Mouse (Mus musculus): ENCODE measurements around the gene Grin3b. TPM values are rescaled to one million over a fixed set of nuclear protein-coding genes. Genes with fewer than 3 reads are reported as not detected.
A peak's percentile ranks its signal among the peaks of the same experiment; 100 is the strongest.

Grin3b gene
- polyA plus RNA-seq, 1 experiment from 2014 or later, result 0.34 TPM

DNA sequence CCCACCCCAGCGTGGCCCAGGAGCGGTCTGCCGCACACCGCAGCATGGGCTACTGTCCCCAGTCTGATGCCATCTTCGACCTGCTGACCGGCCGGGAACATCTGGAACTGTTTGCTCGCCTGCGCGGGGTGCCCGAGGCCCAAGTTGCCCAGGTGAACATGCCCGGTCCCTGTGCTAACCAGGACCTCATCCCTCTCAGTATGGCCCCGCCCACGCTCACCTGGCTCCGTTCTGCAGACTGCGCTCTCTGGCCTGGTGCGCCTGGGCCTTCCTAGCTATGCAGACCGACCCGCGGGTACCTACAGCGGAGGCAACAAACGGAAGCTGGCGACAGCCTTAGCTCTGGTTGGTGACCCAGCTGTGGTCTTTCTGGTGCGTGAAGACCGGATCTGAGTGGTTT is 43.1 kb downstream of the Grin3b start:
- H3K4me2 ChIP-seq, result no peak overlapping the region
- no peak for ATAC-seq (ENCODE audit: borderline replicate concordance, extremely low read depth, low FRiP score, low TSS enrichment)
- peaks cover 20% of the 10 kb centered on the region for H3K36me3 ChIP-seq
- H3K27ac ChIP-seq, result no peak overlapping the region
- no peak overlapping the region for H3K9ac ChIP-seq
- peaks cover 26% of the 10 kb centered on the region for H3K4me1 ChIP-seq
- H3K9me3 ChIP-seq, result no peaks in the 10 kb centered on the region
- no peak overlapping the region for H3K4me3 ChIP-seq
- 34% methylated on average over 25 of the region's 25 CpGs for WGBS
- peaks cover 35% of the 10 kb centered on the region for H3K27me3 ChIP-seq

GRCm38 (mm10) chr10:80014484-80015290 is 44.2 kb downstream of the Grin3b start:
- Histone ChIP-seq H3K27ac (no peak overlapping the region), H3K27me3 (peaks cover 35% of the 10 kb centered on the region), H3K36me3 (peaks cover 12% of the 10 kb centered on the region), H3K4me3 (no peak overlapping the region), H3K4me2 (peak overlapping the region; percentile 20; the same call in 1 of the 2 replicates), H3K9ac (no peak overlapping the region), H3K9me3 (no peaks in the 10 kb centered on the region), H3K4me1 (peaks cover 37% of the 10 kb centered on the region)
- ATAC-seq (ENCODE audit: borderline replicate concordance, extremely low read depth, low FRiP score, low TSS enrichment), result no peak
- 19% methylated on average over 28 of the region's 28 CpGs for WGBS

GRCm38 (mm10) chr10:80015583-80015982 is 45.1 kb downstream of the Grin3b start:
- H3K27me3 ChIP-seq, result peaks cover 35% of the 10 kb centered on the region
- no peak overlapping the region for H3K4me3 ChIP-seq
- no peaks in the 10 kb centered on the region for H3K9me3 ChIP-seq
- 58% methylated on average over 10 of the region's 10 CpGs for WGBS
- no peak overlapping the region for H3K27ac ChIP-seq
- no peak for ATAC-seq (ENCODE audit: borderline replicate concordance, extremely low read depth, low FRiP score, low TSS enrichment)
- H3K36me3 ChIP-seq, result peaks cover 5% of the 10 kb centered on the region; the same call in 1 of the 2 replicates
- H3K9ac ChIP-seq, result no peak overlapping the region
- no peak overlapping the region for H3K4me2 ChIP-seq
- peaks cover 46% of the 10 kb centered on the region for H3K4me1 ChIP-seq

DNA sequence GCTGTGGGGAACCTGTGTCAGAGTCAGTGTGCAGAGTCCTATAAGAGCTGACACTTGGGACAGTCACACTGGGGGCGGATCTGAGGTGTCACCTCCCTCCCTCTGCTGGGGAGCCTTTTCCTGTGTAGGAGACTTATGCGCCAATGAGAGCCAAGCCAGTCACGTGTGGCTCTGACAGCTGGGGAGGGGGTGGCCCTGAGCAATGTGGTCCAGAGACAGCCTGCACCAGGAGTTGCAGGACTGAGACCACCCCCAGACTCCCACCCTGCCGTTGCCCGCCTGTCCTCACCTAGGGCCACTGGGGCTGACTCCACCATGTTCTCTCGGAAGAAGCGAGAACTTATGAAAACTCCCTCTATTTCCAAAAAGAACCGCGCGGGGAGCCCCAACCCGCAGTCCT is 46.0 kb downstream of the Grin3b start, which contains the start of gene Arhgap45:
TSS of gene Arhgap45 (plus strand) at position 143 of the 400 bp plus-strand sequence.
- H3K4me1 ChIP-seq, result peaks cover 54% of the 10 kb centered on the region
- no peak within 1 kb of the TSS for H3K27ac ChIP-seq
- H3K4me2 ChIP-seq, result no peak within 1 kb of the TSS; the same call in 1 of the 2 replicates
- H3K9me3 ChIP-seq, result no peaks in the 10 kb centered on the region
- peak within 1 kb of the TSS; percentile 3; the same call in 1 of the 2 replicates for H3K4me3 ChIP-seq
- H3K9ac ChIP-seq, result no peak within 1 kb of the TSS
- no peak for ATAC-seq (ENCODE audit: borderline replicate concordance, extremely low read depth, low FRiP score, low TSS enrichment)
- H3K27me3 ChIP-seq, result peaks cover 35% of the 10 kb centered on the region
- 65% methylated on average over 11 of the region's 11 CpGs for WGBS
- no peaks in the 10 kb centered on the region; the same call in 1 of the 2 replicates for H3K36me3 ChIP-seq

GRCm38 (mm10) chr10:80016931-80017330 is 46.4 kb downstream of the Grin3b start:
- H3K9me3 ChIP-seq, result no peaks in the 10 kb centered on the region
- WGBS, result 85% methylated on average over 10 of the region's 10 CpGs
- no peak overlapping the region for H3K27ac ChIP-seq
- H3K9ac ChIP-seq, result no peak overlapping the region
- no peaks in the 10 kb centered on the region; the same call in 1 of the 2 replicates for H3K36me3 ChIP-seq
- H3K27me3 ChIP-seq, result peaks cover 35% of the 10 kb centered on the region
- H3K4me2 ChIP-seq, result no peak overlapping the region
- peak overlapping the region; percentile 3; the same call in 1 of the 2 replicates for H3K4me3 ChIP-seq
- ATAC-seq (ENCODE audit: borderline replicate concordance, extremely low read depth, low FRiP score, low TSS enrichment), result no peak
- H3K4me1 ChIP-seq, result peaks cover 54% of the 10 kb centered on the region

- no peaks in the 10 kb centered on the region; the same call in 1 of the 2 replicates for H3K36me3 ChIP-seq
- peaks cover 34% of the 10 kb centered on the region for H3K27me3 ChIP-seq
- H3K4me1 ChIP-seq, result peaks cover 54% of the 10 kb centered on the region
- H3K27ac ChIP-seq, result no peak overlapping the region
- no peak overlapping the region for H3K4me2 ChIP-seq
- no peak overlapping the region for H3K9ac ChIP-seq
- no peak overlapping the region for H3K4me3 ChIP-seq
- ATAC-seq (ENCODE audit: borderline replicate concordance, extremely low read depth, low FRiP score, low TSS enrichment), result no peak
- H3K9me3 ChIP-seq, result no peaks in the 10 kb centered on the region
- 77% methylated on average over 3 of the region's 3 CpGs for WGBS
Measured at GRCm38 (mm10) chr10:80017361-80017760, 46.8 kb downstream of the Grin3b start.

DNA sequence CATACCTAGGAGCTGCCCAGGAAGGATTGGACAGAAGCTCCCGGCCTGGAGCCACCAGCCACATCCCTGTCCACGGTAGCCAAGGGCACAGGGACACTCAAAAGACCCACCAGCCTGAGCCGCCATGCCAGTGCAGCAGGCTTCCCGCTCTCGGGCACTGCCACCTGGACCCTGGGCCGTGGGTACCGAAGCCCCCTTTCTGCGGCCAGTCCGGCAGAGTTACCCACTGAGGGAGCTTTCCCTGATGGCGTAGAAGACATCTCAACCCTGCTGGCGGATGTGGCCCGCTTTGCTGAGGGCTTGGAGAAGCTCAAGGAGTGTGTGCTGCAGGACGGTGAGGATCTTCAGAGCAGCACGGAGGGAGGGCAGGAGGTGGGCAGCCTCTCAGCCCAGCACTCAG is 47.3 kb downstream of the Grin3b start:
- 75% methylated on average over 14 of the region's 14 CpGs for WGBS
- Histone ChIP-seq H3K4me1 (peaks cover 54% of the 10 kb centered on the region), H3K9me3 (no peaks in the 10 kb centered on the region), H3K4me2 (no peak overlapping the region), H3K4me3 (no peak overlapping the region), H3K9ac (no peak overlapping the region), H3K27ac (peak overlapping the region; percentile 33; the same call in 1 of the 2 replicates), H3K27me3 (peaks cover 30% of the 10 kb centered on the region), H3K36me3 (no peaks in the 10 kb centered on the region; the same call in 1 of the 2 replicates)
- no peak for ATAC-seq (ENCODE audit: borderline replicate concordance, extremely low read depth, low FRiP score, low TSS enrichment)

- ATAC-seq (ENCODE audit: borderline replicate concordance, extremely low read depth, low FRiP score, low TSS enrichment), result peak; percentile 75
- 5% methylated on average over 13 of the region's 15 CpGs for WGBS
- Histone ChIP-seq H3K9me3 (no peaks in the 10 kb centered on the region), H3K36me3 (no peaks in the 10 kb centered on the region; the same call in 1 of the 2 replicates), H3K4me1 (peaks cover 54% of the 10 kb centered on the region), H3K27me3 (peaks cover 20% of the 10 kb centered on the region), H3K27ac (peak overlapping the region; percentile 87), H3K4me2 (peak overlapping the region; percentile 62), H3K9ac (peak overlapping the region; percentile 43), H3K4me3 (peak overlapping the region; percentile 41)
Measured at GRCm38 (mm10) chr10:80018739-80019297, 48.3 kb downstream of the Grin3b start.

DNA sequence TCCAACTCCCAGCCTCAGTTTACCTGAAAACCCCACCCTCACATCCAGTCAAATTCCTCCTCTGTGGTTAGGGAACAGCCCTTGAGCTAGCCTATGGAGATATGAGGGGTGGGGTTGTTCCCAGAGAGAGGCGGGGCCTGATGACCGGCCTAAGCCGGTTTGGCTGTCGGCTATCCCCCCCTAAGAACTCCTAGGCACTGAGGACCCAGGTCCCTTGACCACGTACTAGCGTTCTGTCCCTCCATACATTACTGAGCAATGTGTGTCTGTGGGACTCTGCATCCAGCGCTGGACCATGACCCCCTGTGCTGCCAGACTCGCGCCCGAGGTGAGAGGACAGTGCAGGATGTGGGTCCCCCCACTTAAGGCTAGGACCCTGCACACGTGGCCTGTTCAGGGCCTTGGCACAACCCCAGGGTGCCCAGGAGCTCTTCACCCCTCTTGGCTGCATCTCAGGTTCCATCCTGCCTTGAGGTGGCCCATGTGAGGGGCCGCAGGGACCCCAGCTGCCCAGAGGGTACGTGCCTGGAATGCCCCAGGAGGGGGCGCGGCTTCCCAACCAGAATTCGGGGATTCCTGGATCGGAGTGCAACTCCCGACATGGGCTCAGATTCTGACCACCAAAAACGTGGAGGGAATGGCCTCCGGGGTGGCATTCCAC is 49.1 kb downstream of the Grin3b start:
- Histone ChIP-seq H3K4me3 (peak overlapping the region; percentile 41), H3K27ac (peak overlapping the region; percentile 87)
- 12% methylated on average over 20 of the region's 20 CpGs for WGBS

DNA sequence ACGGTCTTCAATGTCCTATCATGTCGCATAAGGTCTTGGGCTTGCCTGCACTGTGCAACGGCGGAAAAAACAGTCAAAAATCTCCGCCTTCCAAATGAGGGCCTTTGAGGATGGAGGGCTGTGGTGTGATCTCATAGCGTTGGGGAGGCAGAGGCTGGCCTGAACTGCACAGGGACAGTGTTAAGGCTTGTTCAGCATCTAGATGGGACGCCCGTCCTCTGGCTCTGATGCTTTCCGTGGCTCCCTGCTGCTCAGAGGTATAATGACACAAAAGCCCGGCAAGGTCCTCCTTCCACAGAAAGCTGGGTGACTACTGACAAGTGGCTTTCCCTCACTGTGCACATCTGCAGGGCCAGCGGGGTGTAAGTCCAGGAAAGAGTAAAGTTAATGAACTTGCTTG is 49.7 kb downstream of the Grin3b start:
- H3K4me3 ChIP-seq, result peak overlapping the region; percentile 41
- H3K9ac ChIP-seq, result peak overlapping the region; percentile 43
- no peak for ATAC-seq (ENCODE audit: borderline replicate concordance, extremely low read depth, low FRiP score, low TSS enrichment)
- 26% methylated on average over 11 of the region's 11 CpGs for WGBS
- no peaks in the 10 kb centered on the region for H3K9me3 ChIP-seq
- H3K36me3 ChIP-seq, result no peaks in the 10 kb centered on the region; the same call in 1 of the 2 replicates
- H3K4me1 ChIP-seq, result peaks cover 45% of the 10 kb centered on the region
- H3K27me3 ChIP-seq, result peaks cover 6% of the 10 kb centered on the region
- peak overlapping the region; percentile 87 for H3K27ac ChIP-seq
- H3K4me2 ChIP-seq, result peak overlapping the region; percentile 62

More for the DNA sequence above, 49.1 kb downstream of the Grin3b start:
- Histone ChIP-seq H3K9me3 (no peaks in the 10 kb centered on the region), H3K4me1 (peaks cover 48% of the 10 kb centered on the region), H3K36me3 (no peaks in the 10 kb centered on the region; the same call in 1 of the 2 replicates), H3K27me3 (peaks cover 12% of the 10 kb centered on the region), H3K9ac (peak overlapping the region; percentile 43), H3K4me2 (peak overlapping the region; percentile 62)
- ATAC-seq (ENCODE audit: borderline replicate concordance, extremely low read depth, low FRiP score, low TSS enrichment), result peak; percentile 74

- Histone ChIP-seq H3K9ac (0 out of 2 replicates have a peak overlapping the region, but pooled peaks have one; percentile 43), H3K9me3 (no peaks in the 10 kb centered on the region), H3K27me3 (peaks cover 4% of the 10 kb centered on the region; the same call in 1 of the 2 replicates), H3K4me3 (0 out of 2 replicates have a peak overlapping the region, but pooled peaks have one; percentile 41), H3K4me2 (peak overlapping the region; percentile 62), H3K4me1 (peaks cover 42% of the 10 kb centered on the region), H3K27ac (no peak overlapping the region), H3K36me3 (no peaks in the 10 kb centered on the region; the same call in 1 of the 2 replicates)
- no peak for ATAC-seq (ENCODE audit: borderline replicate concordance, extremely low read depth, low FRiP score, low TSS enrichment)
- 72% methylated on average over 18 of the region's 18 CpGs for WGBS
Measured at GRCm38 (mm10) chr10:80020603-80021319, 50.2 kb downstream of the Grin3b start.
